Mouse (Mus musculus) intestine, embryonic 14.5 days (tissue): Measurements from ENCODE around the gene Gmppb. TPM values are rescaled to one million over a fixed set of nuclear protein-coding genes. Genes with fewer than 3 reads are reported as not detected.
A peak's percentile ranks its signal among the peaks of the same experiment; 100 is the strongest.

Experiments
- ATAC-seq: fragments of 200-750 bp; cut with Nextera tagmentation; replicated peaks from 2 replicates; pipeline ENCODE4 v1.8.0; 2017; ENCODE audit warnings: low read depth, moderate number of reproducible peaks, moderate TSS enrichment, moderate library complexity; ENCODE audit not compliant: low FRiP score, low TSS enrichment
- DNase-seq: peaks from one replicate; pipeline ENCODE4 v3.0.0-alpha.2; 2018; ENCODE audit warnings: low spot score
- H3K27ac ChIP-seq: fragments of 300-500 bp; sonication (generic); 2 replicates; pipeline ENCODE4 v1.5.1; 2014; ENCODE audit warnings: low read depth, mild to moderate bottlenecking, control low read depth
- H3K27me3 ChIP-seq: fragments of 300-500 bp; sonication (generic); replicated peaks from 2 replicates; pipeline ENCODE4 v1.6.1; 2014; ENCODE audit warnings: low read length, control low read depth; ENCODE audit not compliant: control insufficient read depth, insufficient read depth
- H3K36me3 ChIP-seq: fragments of 300-500 bp; sonication (generic); 2 replicates; pipeline ENCODE4 v1.6.1; 2014; ENCODE audit warnings: low read length, control low read depth; ENCODE audit not compliant: control insufficient read depth, insufficient read depth
- H3K4me1 ChIP-seq: fragments of 300-500 bp; sonication (generic); replicated peaks from 2 replicates; pipeline ENCODE4 v1.6.1; 2014; ENCODE audit warnings: low read length, control low read depth, mixed read lengths; ENCODE audit not compliant: control insufficient read depth, insufficient read depth
- H3K4me2 ChIP-seq: fragments of 300-500 bp; sonication (generic); 2 replicates; pipeline ENCODE4 v1.6.1; 2014; ENCODE audit warnings: low read length
- H3K4me3 ChIP-seq: fragments of 300-500 bp; sonication (generic); 2 replicates; pipeline ENCODE4 v1.5.1; 2014; ENCODE audit warnings: low read depth, low read length, control low read depth, mixed read lengths
- H3K9ac ChIP-seq: fragments of 300-500 bp; sonication (generic); 2 replicates; pipeline ENCODE4 v1.6.1; 2014; ENCODE audit warnings: mild to moderate bottlenecking, low read length
- H3K9me3 ChIP-seq: fragments of 300-500 bp; sonication (generic); 2 replicates; pipeline ENCODE4 v1.6.1; 2016; ENCODE audit warnings: low read length, control low read depth; ENCODE audit not compliant: control insufficient read depth
- WGBS: fragments of 180-500 bp; shearing (Covaris S2); extraction: QIAGEN DNeasy Blood & Tissue Kit; methylation state at CpG from one replicate; pipeline ENCODE4 v1.1.7; 2014; 5-methylcytosine and 5-hydroxymethylcytosine counted together
- microRNA-seq: library from miRNA; unstranded; fragments of <30 nt; microRNA quantifications from one replicate; pipeline ENCODE4, GENCODE M21; 2016
- polyA plus RNA-seq: library from polyadenylated mRNA; unstranded; fragments of >200 nt; fragmentation: Nextera tagmentation; extraction: Ambion mirVana; gene quantifications from 2 replicates; pipeline ENCODE4 v1.2.1, GENCODE M21; 2014

Gene Gmppb
- polyA plus RNA-seq, 1 experiment from 2014 or later = 33.5 TPM

GRCm38 (mm10) chr9:108094998-108095411 is 46.0 kb downstream of the Gmppb start:
- Histone ChIP-seq H3K27ac (peak overlapping the region; percentile 47; the same call in 1 of the 2 replicates), H3K9me3 (no peaks in the 10 kb centered on the region), H3K27me3 (no peaks in the 10 kb centered on the region), H3K4me3 (peak overlapping the region; percentile 63), H3K9ac (peak overlapping the region; percentile 56), H3K4me2 (peak overlapping the region; percentile 99), H3K36me3 (peaks cover 28% of the 10 kb centered on the region), H3K4me1 (peaks cover 17% of the 10 kb centered on the region; the same call in 1 of the 2 replicates)
- ATAC-seq = peak; percentile 12
- DNase-seq = peak; percentile 77
- WGBS = 1% methylated on average over 16 of the region's 16 CpGs

GRCm38 (mm10) chr9:108095518-108095917 is 46.5 kb downstream of the Gmppb start:
- Histone ChIP-seq H3K4me3 (peak overlapping the region; percentile 63), H3K36me3 (peaks cover 23% of the 10 kb centered on the region), H3K4me1 (peaks cover 17% of the 10 kb centered on the region; the same call in 1 of the 2 replicates), H3K9ac (no peak overlapping the region; the same call in 1 of the 2 replicates), H3K27ac (no peak overlapping the region), H3K4me2 (peak overlapping the region; percentile 99), H3K27me3 (no peaks in the 10 kb centered on the region), H3K9me3 (no peaks in the 10 kb centered on the region)
- DNase-seq (peak; percentile 82), ATAC-seq (no peak)
- 5% methylated on average over 3 of the region's 3 CpGs for WGBS

- H3K27ac ChIP-seq = no peak overlapping the region
- H3K4me2 ChIP-seq = no peak overlapping the region; the same call in 1 of the 2 replicates
- H3K4me3 ChIP-seq = no peak overlapping the region
- H3K9me3 ChIP-seq = no peaks in the 10 kb centered on the region
- 52% methylated on average over 10 of the region's 10 CpGs for WGBS
- peaks cover 17% of the 10 kb centered on the region for H3K36me3 ChIP-seq
- no peak for ATAC-seq
- no peaks in the 10 kb centered on the region for H3K27me3 ChIP-seq
- peaks cover 17% of the 10 kb centered on the region; the same call in 1 of the 2 replicates for H3K4me1 ChIP-seq
- no peak for DNase-seq
- no peak overlapping the region for H3K9ac ChIP-seq
Measured at GRCm38 (mm10) chr9:108095949-108096712, 47.1 kb downstream of the Gmppb start.

- H3K4me2 ChIP-seq = no peak overlapping the region
- no peak overlapping the region for H3K4me3 ChIP-seq
- no peaks in the 10 kb centered on the region for H3K27me3 ChIP-seq
- WGBS = 88% methylated on average over 8 of the region's 8 CpGs
- peaks cover 3% of the 10 kb centered on the region; the same call in 1 of the 2 replicates for H3K36me3 ChIP-seq
- H3K9ac ChIP-seq = no peak overlapping the region
- ATAC-seq = no peak
- no peak for DNase-seq
- no peaks in the 10 kb centered on the region for H3K9me3 ChIP-seq
- no peak overlapping the region for H3K27ac ChIP-seq
- H3K4me1 ChIP-seq = peaks cover 19% of the 10 kb centered on the region
Measured at GRCm38 (mm10) chr9:108099619-108100018, 50.6 kb downstream of the Gmppb start.

Small RNA genes within 50 kb of the gene (microRNA-seq; reads per million reads assigned to microRNA genes)
- gene Mir7088 = not detected

Other genes with a start within 250 kb of the Gmppb start
- 64.2 and 74.5 TPM in 2 replicates for gene Rbm6, start 176.0 kb upstream of the Gmppb start, polyA plus RNA-seq
- 17.2 and 21.7 TPM in 2 replicates for gene Mon1a, start 161.1 kb upstream of the Gmppb start, polyA plus RNA-seq
- gene Mst1r, start 142.4 kb upstream of the Gmppb start, polyA plus RNA-seq = 3.9 and 4.1 TPM in 2 replicates
- gene Actl11, start 120.8 kb upstream of the Gmppb start, polyA plus RNA-seq = not detected in 2 replicates
- gene Camkv, start 113.6 kb upstream of the Gmppb start, polyA plus RNA-seq = 1.7 and 1.9 TPM in 2 replicates
- gene Traip, start 99.1 kb upstream of the Gmppb start, polyA plus RNA-seq = 23.9 and 24.1 TPM in 2 replicates
- gene Uba7, start 73.7 kb upstream of the Gmppb start, polyA plus RNA-seq = 48.0 and 51.1 TPM in 2 replicates
- 8.7 and 11.4 TPM in 2 replicates for gene Gm20661, start 66.2 kb upstream of the Gmppb start, polyA plus RNA-seq
- 58.7 and 62.4 TPM in 2 replicates for gene Inka1, start 63.4 kb upstream of the Gmppb start, polyA plus RNA-seq
- 15.7 and 27.3 TPM in 2 replicates for gene Cdhr4, start 56.7 kb upstream of the Gmppb start, polyA plus RNA-seq
- 0.42 and 0.90 TPM in 2 replicates for gene Gm20662, start 52.9 kb upstream of the Gmppb start, polyA plus RNA-seq
- 24.6 and 25.8 TPM in 2 replicates for gene Ip6k1, start 46.7 kb upstream of the Gmppb start, polyA plus RNA-seq
- 2.5 and 2.7 TPM in 2 replicates for gene Amigo3, start 3.9 kb downstream of the Gmppb start, polyA plus RNA-seq
- 0.17 and 0.78 TPM in 2 replicates for gene Mst1, start 31.2 kb downstream of the Gmppb start, polyA plus RNA-seq
- 30.7 and 33.2 TPM in 2 replicates for gene Rnf123, start 34.1 kb downstream of the Gmppb start, polyA plus RNA-seq
- 57.7 and 61.1 TPM in 2 replicates for gene Apeh, start 45.4 kb downstream of the Gmppb start, polyA plus RNA-seq
- gene Bsn, start 141.1 kb downstream of the Gmppb start, polyA plus RNA-seq = 4.1 and 4.6 TPM in 2 replicates
- gene Dag1, start 214.7 kb downstream of the Gmppb start, polyA plus RNA-seq = 71.7 and 75.6 TPM in 2 replicates
- 38.9 and 41.2 TPM in 2 replicates for gene Nicn1, start 241.2 kb downstream of the Gmppb start, polyA plus RNA-seq
- gene Amt, start 247.6 kb downstream of the Gmppb start, polyA plus RNA-seq = 23.0 and 24.2 TPM in 2 replicates